Mouse (Mus musculus) central nervous system, embryonic 11.5 days (tissue): ENCODE measurements around the gene Gmps. TPM values are rescaled to one million over a fixed set of nuclear protein-coding genes. Genes with fewer than 3 reads are reported as not detected.

Source experiments
- polyA plus RNA-seq: library from polyadenylated mRNA; depleted of rRNA; stranded (reverse); fragments of >200 nt; gene quantifications from 2 replicates; pipeline ENCODE4 v1.2.3, GENCODE M21; 2012; rRNA removed

Gmps gene
- polyA plus RNA-seq, result 24.9 and 30.2 TPM in 2 replicates

DNA sequence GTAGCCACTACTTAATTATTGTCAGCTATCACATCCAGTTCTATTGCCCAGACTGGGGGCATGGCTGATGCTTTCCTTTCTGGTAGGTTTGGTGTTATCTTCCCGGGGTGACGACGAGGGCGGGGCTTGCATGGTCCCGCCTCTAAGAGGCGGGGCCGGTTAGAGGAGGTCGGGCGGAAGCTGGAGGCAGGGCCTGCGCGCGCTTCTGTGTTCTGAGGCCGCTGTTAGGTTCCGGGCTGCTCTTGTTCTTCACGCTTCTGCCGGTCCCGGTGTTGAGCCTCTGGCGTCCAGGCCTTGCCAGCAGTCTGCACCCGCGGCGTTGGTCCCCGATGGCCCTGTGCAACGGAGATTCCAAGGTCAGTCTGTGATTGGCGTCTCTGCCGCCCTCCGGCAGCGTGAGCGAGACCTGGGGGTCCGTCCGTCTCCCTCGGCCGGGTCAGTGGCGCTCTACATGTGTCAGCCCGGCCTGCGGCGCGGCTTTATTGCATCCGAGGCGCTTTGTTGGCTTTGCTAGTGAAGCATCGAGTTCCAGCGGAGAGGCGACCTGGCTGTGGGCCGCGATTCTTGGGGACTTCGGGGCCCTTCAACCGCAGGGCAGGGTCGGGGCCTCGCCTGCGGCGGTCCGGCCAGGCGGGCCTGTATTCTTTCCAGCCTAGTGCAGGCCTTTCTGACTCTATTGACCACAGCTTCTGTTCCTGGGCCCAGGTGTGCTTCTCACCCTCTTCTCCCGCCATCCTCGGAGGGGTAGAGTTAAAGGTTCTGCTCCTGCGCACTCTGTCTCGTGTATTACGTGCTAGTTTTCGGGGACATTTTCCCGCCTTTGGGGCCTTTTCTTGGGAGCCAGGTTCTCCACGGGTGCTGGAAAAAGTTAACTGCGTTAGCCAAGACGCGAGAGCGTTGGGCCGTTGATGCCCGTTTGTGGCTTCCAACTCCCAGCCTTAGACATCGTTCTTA is at the start of gene Gmps:
Gene Gmps (plus strand): TSS at position 152 of the 954 bp plus-strand sequence.

GRCm38 (mm10) chr3:63928878-63929859 is 46.7 kb upstream of the Gmps start, which contains the start of gene E130311K13Rik:
Gene E130311K13Rik (minus strand): TSS chr3:63929472.

GRCm38 (mm10) chr3:63964100-63964921 is 11.6 kb upstream of the Gmps start, which contains the start of gene Slc33a1:
Gene Slc33a1 (minus strand): TSS chr3:63964768.

Other genes with a start within 250 kb of the Gmps start
- gene Plch1, start 76.6 kb upstream of the Gmps start, polyA plus RNA-seq, result 23.5 and 31.8 TPM in 2 replicates
- 3.1 TPM in 2 replicates for gene E130311K13Rik, start 46.6 kb upstream of the Gmps start, polyA plus RNA-seq
- 6.2 and 10.3 TPM in 2 replicates for gene Slc33a1, start 11.3 kb upstream of the Gmps start, polyA plus RNA-seq
- gene Vmn2r1, start 105.4 kb downstream of the Gmps start, polyA plus RNA-seq, result 0.12 and 0.24 TPM in 2 replicates
- gene Vmn2r2, start 165.8 kb downstream of the Gmps start, polyA plus RNA-seq, result not detected in 2 replicates